Mouse (Mus musculus) urinary bladder, postnatal 14 days (tissue): ENCODE data around the gene Dtx2.

Experiments used
- DNase-seq: peaks from one replicate; pipeline ENCODE4 v3.0.0; 2021; ENCODE audit warnings: low spot score

Dtx2 gene

DNA sequence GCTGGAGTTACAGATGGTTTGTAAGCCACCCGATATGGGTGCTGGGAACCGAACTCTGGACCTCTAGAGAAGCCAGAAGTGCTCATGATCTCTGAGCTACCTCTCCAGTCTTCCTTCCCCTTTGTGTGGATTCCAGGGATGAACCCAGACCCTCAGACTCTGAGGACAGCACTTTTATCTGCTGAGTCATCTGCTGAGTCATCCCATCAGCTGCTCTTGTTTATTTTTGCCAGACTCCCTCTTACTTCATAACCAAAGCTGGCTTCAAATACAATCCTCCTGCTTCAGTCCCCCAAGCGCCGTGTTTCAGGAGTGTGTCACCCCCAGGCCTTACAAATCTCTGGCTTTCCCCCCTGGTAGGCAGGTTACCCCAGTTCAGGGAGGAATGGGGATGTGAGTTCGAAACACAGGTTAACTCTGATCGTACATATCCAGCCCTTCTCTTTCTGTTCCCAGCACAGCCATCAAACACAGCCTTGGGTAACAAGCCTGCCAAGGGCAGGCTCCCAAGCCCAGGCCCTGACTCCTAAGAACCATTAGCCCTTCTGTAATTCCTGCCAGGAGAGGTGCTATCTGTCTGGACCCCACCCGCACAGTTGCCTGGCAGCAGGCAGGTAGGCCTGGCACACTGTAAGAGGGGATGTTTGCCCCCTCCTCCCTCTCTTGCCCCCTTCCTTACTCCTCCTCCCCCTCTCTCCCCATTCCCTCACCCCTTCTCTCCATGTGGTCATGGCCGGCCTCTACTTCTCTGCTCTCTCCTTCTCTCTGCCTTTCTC is 18.5 kb upstream of the Dtx2 start:
- DNase-seq = no peak

- no peak for DNase-seq
These were observed 15.2 kb upstream of the Dtx2 start for GRCm38 (mm10) chr5:135979381-135979780.

DNA sequence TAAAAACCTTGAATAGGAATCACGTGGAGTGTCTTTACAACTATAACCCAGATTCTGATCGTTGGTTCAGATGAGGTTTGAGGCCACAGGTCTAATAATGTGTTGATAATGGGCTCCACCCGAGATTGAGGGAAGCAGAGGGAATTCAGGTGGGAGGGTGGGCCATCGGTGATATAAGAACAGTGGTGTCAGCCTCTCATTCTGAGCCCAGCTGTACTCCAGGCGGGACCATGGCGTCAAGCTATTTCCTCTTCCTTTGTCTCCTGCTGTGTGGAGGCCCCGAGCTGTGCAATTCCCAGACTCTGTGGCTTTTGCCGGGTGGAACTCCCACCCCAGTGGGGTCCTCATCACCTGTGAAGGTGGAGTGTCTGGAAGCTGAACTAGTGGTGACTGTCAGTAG is 14.7 kb upstream of the Dtx2 start, which contains the start of gene Zp3:
Gene Zp3, plus strand, starts transcription at position 196 of the 400 bp plus-strand sequence.
- no peak for DNase-seq

- peak; percentile 64 for DNase-seq
These were observed 12.2 kb upstream of the Dtx2 start for GRCm38 (mm10) chr5:135982398-135982797.

GRCm38 (mm10) chr5:135984546-135985044 is 10.0 kb upstream of the Dtx2 start:
- no peak for DNase-seq

- no peak for DNase-seq
These were observed 7.4 kb upstream of the Dtx2 start for GRCm38 (mm10) chr5:135987248-135987647.

DNA sequence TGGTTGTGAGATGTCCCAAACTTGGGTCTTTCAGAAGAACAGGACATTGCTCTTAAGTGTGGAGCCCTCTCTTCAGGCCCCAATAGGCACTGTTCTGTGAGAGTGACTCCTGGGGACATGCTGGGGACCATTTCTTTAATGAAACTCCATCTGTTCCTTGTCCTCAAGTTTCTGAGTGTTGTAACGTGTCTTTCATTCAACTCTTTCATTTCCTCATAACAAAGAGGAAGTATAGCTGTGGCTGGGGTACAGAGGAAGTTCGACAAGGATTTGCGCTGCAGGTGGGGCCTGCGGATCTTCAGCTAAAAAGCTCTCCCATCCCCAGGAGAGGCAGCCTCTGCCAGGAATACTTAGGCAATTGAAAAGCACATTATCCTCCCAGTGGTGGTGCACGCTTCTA is 4.0 kb upstream of the Dtx2 start:
- no peak for DNase-seq

GRCm38 (mm10) chr5:135993381-135993965 is 1.1 kb upstream of the Dtx2 start:
- DNase-seq = no peak

- DNase-seq = no peak
These were observed 270 bp upstream of the Dtx2 start for GRCm38 (mm10) chr5:135994335-135994724.

DNA sequence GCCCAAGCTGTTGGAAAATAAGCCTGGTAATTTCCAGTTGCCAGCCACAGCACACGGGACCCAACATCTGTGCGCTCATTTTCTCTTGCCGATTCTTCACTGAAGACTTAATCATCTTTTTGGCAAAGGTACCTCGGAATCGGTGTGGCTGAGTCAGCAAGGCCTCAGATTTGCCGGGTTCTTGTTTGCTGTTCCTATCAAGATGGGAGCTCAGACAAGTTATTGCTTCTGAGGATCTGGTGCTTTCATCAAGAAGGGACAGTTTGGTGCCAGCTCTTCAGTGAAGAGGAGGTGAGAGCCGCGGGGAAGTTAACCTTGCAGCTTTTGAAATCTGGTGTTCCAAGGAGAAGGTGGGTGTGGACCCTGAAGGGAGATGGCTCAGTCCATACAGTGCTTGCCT is 1.6 kb downstream of the Dtx2 start:
- no peak for DNase-seq

GRCm38 (mm10) chr5:136001222-136001621 is 6.6 kb downstream of the Dtx2 start:
- no peak for DNase-seq

GRCm38 (mm10) chr5:136002325-136002724 is 7.7 kb downstream of the Dtx2 start:
- DNase-seq = no peak

- no peak for DNase-seq
These were observed 8.2 kb downstream of the Dtx2 start for GRCm38 (mm10) chr5:136002751-136003151.

DNA sequence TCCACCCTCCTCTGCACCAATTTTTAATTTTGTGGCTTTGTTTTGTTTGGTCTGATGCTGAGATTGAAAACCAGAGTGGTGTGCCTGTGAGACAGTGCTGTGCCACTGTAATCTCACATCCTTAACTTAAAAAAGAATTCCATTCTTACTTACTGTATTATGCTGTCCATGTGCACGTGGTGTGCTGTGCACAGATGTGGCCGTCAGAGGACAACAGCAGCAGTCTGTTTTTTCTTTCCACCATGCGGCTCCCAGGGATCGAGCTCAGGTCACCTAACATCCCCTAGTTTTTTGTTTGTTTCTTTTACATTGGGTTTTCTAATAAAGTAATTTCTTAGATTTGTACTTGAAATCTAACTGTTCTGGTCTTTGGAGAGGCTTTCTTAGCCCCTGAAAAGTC is 9.9 kb downstream of the Dtx2 start:
- DNase-seq = no peak

- DNase-seq = no peak
These were observed 13.1 kb downstream of the Dtx2 start for GRCm38 (mm10) chr5:136007745-136008144.

- DNase-seq = peak; percentile 32
These were observed 20.3 kb downstream of the Dtx2 start for GRCm38 (mm10) chr5:136014877-136015276.

- peak; percentile 80 for DNase-seq
These were observed 21.0 kb downstream of the Dtx2 start for GRCm38 (mm10) chr5:136015586-136015985.

DNA sequence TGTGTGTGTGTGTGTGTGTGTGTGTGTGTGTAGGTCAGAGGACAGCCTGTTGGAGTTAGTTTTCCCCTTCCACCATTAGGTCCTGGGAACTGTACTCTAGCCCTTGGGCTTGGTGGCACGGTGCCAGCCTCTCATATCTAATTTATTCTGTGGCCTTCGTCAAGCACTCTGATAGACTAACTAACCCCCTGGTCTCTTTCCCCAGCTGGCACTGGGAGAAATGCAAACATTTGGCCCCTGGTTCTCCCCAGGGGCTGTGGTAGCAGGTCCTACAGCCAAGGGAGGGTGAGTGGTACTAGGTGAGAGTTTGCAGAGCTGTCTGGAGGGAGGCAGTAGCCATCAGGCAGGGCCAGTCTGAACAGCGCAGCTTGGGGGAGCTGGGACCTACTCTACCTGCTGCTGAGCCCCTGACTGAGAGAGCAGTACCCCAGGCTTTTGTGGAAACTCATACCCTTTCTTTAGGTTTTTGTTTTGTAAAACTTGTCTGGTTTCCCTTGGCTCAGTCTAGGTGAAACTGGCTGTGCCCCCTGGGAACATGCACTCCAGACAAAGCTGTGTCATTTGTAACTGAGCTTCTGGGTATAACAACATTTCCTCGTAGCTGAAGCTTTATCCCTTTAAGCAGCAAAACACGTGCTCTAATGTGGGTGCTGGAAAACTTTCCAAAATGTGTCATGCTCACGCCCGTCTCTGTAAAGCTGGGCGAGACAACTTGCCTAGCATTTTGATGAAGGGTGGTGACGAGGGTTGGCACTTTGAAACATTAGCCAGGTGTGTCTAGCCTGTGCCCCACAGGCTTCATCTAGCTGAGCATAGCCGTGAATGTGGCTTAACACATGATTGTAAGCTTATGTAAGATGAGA is 21.6 kb downstream of the Dtx2 start:
- peak; percentile 67 for DNase-seq

GRCm38 (mm10) chr5:136017262-136017661 is 22.7 kb downstream of the Dtx2 start:
- peak; percentile 26 for DNase-seq

DNA sequence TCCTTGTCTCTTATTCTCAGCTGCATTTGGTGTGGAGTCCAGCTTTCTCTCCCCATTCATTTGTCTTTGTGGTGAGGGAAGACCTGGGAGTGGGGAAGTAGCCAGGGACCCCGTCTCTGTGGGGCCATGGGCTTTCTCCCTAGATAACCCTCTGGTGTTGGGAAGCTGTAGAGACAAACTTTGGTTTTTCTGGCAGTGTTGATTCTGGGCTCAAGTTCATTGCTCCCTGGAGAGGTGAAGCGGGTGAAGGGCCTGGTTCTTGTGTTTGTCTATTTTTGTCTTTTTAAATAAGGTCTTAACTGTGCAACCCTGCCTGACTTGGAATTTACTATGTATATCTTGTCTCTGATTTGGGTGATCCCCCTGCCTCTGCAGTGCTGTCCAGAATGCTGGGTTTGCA is 24.1 kb downstream of the Dtx2 start:
- no peak for DNase-seq

DNA sequence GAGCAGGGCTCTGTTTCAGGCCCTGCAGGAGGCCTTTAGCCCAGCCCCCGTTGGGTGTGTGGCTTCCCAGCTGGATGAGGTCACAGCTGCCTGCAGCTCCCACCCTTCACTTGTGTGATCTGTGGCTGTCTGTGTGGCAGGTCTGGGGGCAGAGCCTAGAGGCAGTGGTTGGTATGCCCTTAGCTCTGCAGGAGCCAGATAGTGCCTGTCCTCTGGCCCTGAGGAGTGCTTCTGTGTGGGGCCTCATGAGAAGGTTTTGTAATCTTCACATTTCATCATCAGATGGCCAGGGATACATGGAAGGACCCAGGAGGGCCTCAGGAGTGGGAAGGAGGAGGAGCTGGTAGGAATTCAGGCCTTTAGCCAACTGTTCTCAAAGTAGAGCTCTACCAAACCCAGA is 25.3 kb downstream of the Dtx2 start:
- DNase-seq = no peak

- no peak for DNase-seq
These were observed 31.1 kb downstream of the Dtx2 start for GRCm38 (mm10) chr5:136025712-136026111.

GRCm38 (mm10) chr5:136026859-136027258 is 32.3 kb downstream of the Dtx2 start:
- no peak for DNase-seq
